8 mouse cellular contexts compared by ENCODE assay signal in genomic region chr17:57087049-57087832, GRCm38 (mm10). TPM values are rescaled to one million over a fixed set of nuclear protein-coding genes. Genes with fewer than 3 reads are reported as not detected.
DNase-seq lines count a peak whose midpoint lies in the region; ATAC-seq lines count a peak whose summit lies in the region.

Tubb4a (minus strand) TSS chr17:57087782.

- H3K9me3 ChIP-seq in intestine, embryonic 14.5 days (ENCODE audit: control insufficient read depth, low read length): no peaks in the 10 kb centered on the region
- H3K9me3 ChIP-seq in limb, embryonic 11.5 days (ENCODE audit: control insufficient read depth, low read length): no peaks in the 10 kb centered on the region
- H3K9me3 ChIP-seq in midbrain, embryonic 14.5 days (ENCODE audit: control insufficient read depth, low read length): no peaks in the 10 kb centered on the region

- DNase-seq in adrenal gland, postnatal 14 days: peak; percentile 39
- DNase-seq in cerebellum, adult 9-10 months: peak; percentile 95
- DNase-seq in intestine, embryonic 14.5 days (ENCODE audit: low spot score): peak; percentile 66
- DNase-seq in limb, embryonic 11.5 days (ENCODE audit: low spot score): peak; percentile 42
- peak; percentile 94 for DNase-seq in midbrain, embryonic 14.5 days
- no peak for DNase-seq in urinary bladder, adult 18-20 months (ENCODE audit: low spot score in 2 of 2)
- DNase-seq in yolk sac, embryonic 10.5 days (ENCODE audit: low spot score): no peak

- H3K27me3 ChIP-seq in intestine, embryonic 14.5 days (replicated peaks; ENCODE audit: control insufficient read depth, insufficient read depth, low read length): no peaks in the 10 kb centered on the region
- H3K27me3 ChIP-seq in limb, embryonic 11.5 days (ENCODE audit: control insufficient read depth, insufficient read depth, low read length): peaks cover 19% of the 10 kb centered on the region
- H3K27me3 ChIP-seq in midbrain, embryonic 14.5 days (ENCODE audit: control insufficient read depth, insufficient read depth, low read length): no peaks in the 10 kb centered on the region

- H3K4me1 ChIP-seq in intestine, embryonic 14.5 days (replicated peaks; ENCODE audit: control insufficient read depth, insufficient read depth, low read length): no peaks in the 10 kb centered on the region; the same call in 1 of the 2 replicates
- 0 out of 2 replicates have a peak, but pooled peaks cover 2% of the 10 kb centered on the region for H3K4me1 ChIP-seq in limb, embryonic 11.5 days (ENCODE audit: control insufficient read depth, insufficient read depth, low read length)
- peaks cover 18% of the 10 kb centered on the region for H3K4me1 ChIP-seq in midbrain, embryonic 14.5 days (ENCODE audit: control insufficient read depth, insufficient read depth, low read length)

- peak within 1 kb of the TSS; percentile 38 for H3K9ac ChIP-seq in intestine, embryonic 14.5 days (ENCODE audit: low read length)
- peak within 1 kb of the TSS; percentile 47 for H3K9ac ChIP-seq in limb, embryonic 11.5 days (ENCODE audit: low read length)
- H3K9ac ChIP-seq in midbrain, embryonic 14.5 days (replicated peaks; ENCODE audit: low read length): peak within 1 kb of the TSS; percentile 66

- peak; percentile 98 for ATAC-seq in frontal cortex, adult (ENCODE audit: low TSS enrichment)
- peak; percentile 82 for ATAC-seq in intestine, embryonic 14.5 days (replicated peaks; ENCODE audit: low FRiP score, low TSS enrichment, low read depth)
- ATAC-seq in limb, embryonic 11.5 days (ENCODE audit: insufficient number of reproducible peaks, low FRiP score, low TSS enrichment, low read depth): no peak; the same call in 1 of the 2 replicates
- ATAC-seq in midbrain, embryonic 14.5 days (ENCODE audit: low FRiP score, low TSS enrichment): peak; percentile 92

- H3K36me3 ChIP-seq in intestine, embryonic 14.5 days (ENCODE audit: control insufficient read depth, insufficient read depth, low read length): no peaks in the 10 kb centered on the region
- H3K36me3 ChIP-seq in limb, embryonic 11.5 days (ENCODE audit: control insufficient read depth, insufficient read depth, low read length): no peaks in the 10 kb centered on the region
- peaks cover 26% of the 10 kb centered on the region for H3K36me3 ChIP-seq in midbrain, embryonic 14.5 days (ENCODE audit: control insufficient read depth, insufficient read depth, low read length)

- H3K4me3 ChIP-seq in intestine, embryonic 14.5 days (ENCODE audit: low read depth, low read length): peak within 1 kb of the TSS; percentile 42
- peak within 1 kb of the TSS; percentile 24 for H3K4me3 ChIP-seq in limb, embryonic 11.5 days (ENCODE audit: low read depth, low read length)
- H3K4me3 ChIP-seq in midbrain, embryonic 14.5 days (replicated peaks; ENCODE audit: low read depth, low read length): peak within 1 kb of the TSS; percentile 59

- WGBS in intestine, embryonic 14.5 days: under 1% methylated on average over 31 of the region's 31 CpGs
- 2% methylated on average over 31 of the region's 31 CpGs for WGBS in limb, embryonic 11.5 days
- WGBS in midbrain, embryonic 14.5 days: under 1% methylated on average over 31 of the region's 31 CpGs

- H3K27ac ChIP-seq in intestine, embryonic 14.5 days (ENCODE audit: low read depth): no peak within 1 kb of the TSS
- H3K27ac ChIP-seq in limb, embryonic 11.5 days (replicated peaks; ENCODE audit: low read depth, low read length): no peak within 1 kb of the TSS
- peak within 1 kb of the TSS; percentile 85 for H3K27ac ChIP-seq in midbrain, embryonic 14.5 days (replicated peaks; ENCODE audit: low read depth, low read length)

- H3K4me2 ChIP-seq in intestine, embryonic 14.5 days (ENCODE audit: low read length): peak within 1 kb of the TSS; percentile 63
- peak within 1 kb of the TSS; percentile 51 for H3K4me2 ChIP-seq in limb, embryonic 11.5 days (ENCODE audit: low read depth, severe bottlenecking)
- peak within 1 kb of the TSS; percentile 73 for H3K4me2 ChIP-seq in midbrain, embryonic 14.5 days (ENCODE audit: low read length)

RNA-seq across cellular contexts. Expression of gene Tubb4a, which starts in this region (rescaled TPM):
- 6.4 and 12.3 TPM in 2 replicates for total RNA-seq in adrenal gland, postnatal 14 days (2021)
- 36.4 and 43.1 TPM in 2 replicates for polyA plus RNA-seq in intestine, embryonic 14.5 days (2014; fragmentation: Nextera tagmentation; extraction: Ambion mirVana)
- 11.1 and 11.8 TPM in 2 replicates for polyA plus RNA-seq in limb, embryonic 11.5 days (2014; fragmentation: Nextera tagmentation; extraction: Ambion mirVana)
- polyA plus RNA-seq in midbrain, embryonic 14.5 days (2014; fragmentation: Nextera tagmentation; extraction: Ambion mirVana): 324 and 344 TPM in 2 replicates

Comparison
In these comparisons a context has a peak if more than half of its experiments do, and no peak if none do; other contexts are left out.
1. DNase-seq: peak in adrenal gland, postnatal 14 days (single experiment), cerebellum, adult 9-10 months (single experiment), intestine, embryonic 14.5 days (single experiment), limb, embryonic 11.5 days (single experiment) and midbrain, embryonic 14.5 days (single experiment); none in urinary bladder, adult 18-20 months (0 of 2) and yolk sac, embryonic 10.5 days (single experiment).
2. Peak in every context shown above with its lines, with median percentiles within 50 percentile points of each other: H3K4me2 ChIP-seq, H3K4me3 ChIP-seq and H3K9ac ChIP-seq.